Mouse (Mus musculus) left cerebral cortex, postnatal 25 days (tissue): Measurements from ENCODE around the gene Mrps14. TPM values are rescaled to one million over a fixed set of nuclear protein-coding genes. Genes with fewer than 3 reads are reported as not detected.

Experiments used
- total RNA-seq, 2 experiments: library from RNA; stranded (reverse); gene quantifications; 2 replicates each; pipeline ENCODE4 v1.2.3; 2021

Gene Mrps14
- total RNA-seq, 2 experiments from 2014 or later = 64.3 to 76.7 TPM

Other genes starting within 250 kb of the Mrps14 start
- gene 4930523C07Rik, start 150.8 kb upstream of the Mrps14 start, total RNA-seq = 1 to 10 TPM; 2.1 to 3.6 TPM
- gene Tnn, start 41.6 kb upstream of the Mrps14 start, total RNA-seq = under 1 TPM; 0.11 to 0.18 TPM
- 10 to 100 TPM; 88.4 to 96.7 TPM for gene Cacybp, start 17.7 kb downstream of the Mrps14 start, total RNA-seq